Mouse (Mus musculus) midbrain, embryonic 13.5 days (tissue): Measurements from ENCODE around the gene Eif6. TPM values are rescaled to one million over a fixed set of nuclear protein-coding genes. Genes with fewer than 3 reads are reported as not detected.

Experiments
- ATAC-seq: fragments of 200-750 bp; cut with Nextera tagmentation; 2 replicates; pipeline ENCODE4 v1.8.0; 2017; ENCODE audit warnings: mild to moderate bottlenecking, moderate TSS enrichment, moderate library complexity
- H3K27ac ChIP-seq: fragments of 300-500 bp; sonication (generic); 2 replicates; pipeline ENCODE4 v1.5.1; 2015; ENCODE audit warnings: inconsistent platforms, mild to moderate bottlenecking, moderate library complexity
- H3K27me3 ChIP-seq: fragments of 300-500 bp; sonication (generic); 2 replicates; pipeline ENCODE4 v1.6.1; 2015; ENCODE audit warnings: mild to moderate bottlenecking, inconsistent platforms
- H3K36me3 ChIP-seq: fragments of 300-500 bp; sonication (generic); 2 replicates; pipeline ENCODE4 v1.6.1; 2015; ENCODE audit warnings: mild to moderate bottlenecking, inconsistent platforms
- H3K4me1 ChIP-seq: fragments of 300-500 bp; sonication (generic); replicated peaks from 2 replicates; pipeline ENCODE4 v1.6.1; 2015; ENCODE audit warnings: inconsistent platforms
- H3K4me2 ChIP-seq: fragments of 300-500 bp; sonication (generic); replicated peaks from 2 replicates; pipeline ENCODE4 v1.6.1; 2015; ENCODE audit warnings: moderate library complexity, mild to moderate bottlenecking, inconsistent platforms
- H3K4me3 ChIP-seq: fragments of 300-500 bp; sonication (generic); replicated peaks from 2 replicates; pipeline ENCODE4 v1.5.1; 2015; ENCODE audit warnings: mild to moderate bottlenecking, inconsistent platforms
- H3K9ac ChIP-seq: fragments of 300-500 bp; sonication (generic); replicated peaks from 2 replicates; pipeline ENCODE4 v1.6.1; 2015; ENCODE audit warnings: mild to moderate bottlenecking, inconsistent platforms
- H3K9me3 ChIP-seq: fragments of 300-500 bp; sonication (generic); 2 replicates; pipeline ENCODE4 v1.6.1; 2016; ENCODE audit warnings: mild to moderate bottlenecking, inconsistent platforms
- WGBS: fragments of 180-500 bp; shearing (Covaris S2); methylation state at CpG from one replicate; pipeline ENCODE4 v1.1.7; 2015; 5-methylcytosine and 5-hydroxymethylcytosine counted together
- polyA plus RNA-seq: library from polyadenylated mRNA; unstranded; fragments of >200 nt; fragmentation: Nextera tagmentation; extraction: Ambion mirVana; gene quantifications from 2 replicates; pipeline ENCODE4 v1.2.1, GENCODE M21; 2015

Gene Eif6
- polyA plus RNA-seq, 1 experiment from 2014 or later: 161 TPM

DNA sequence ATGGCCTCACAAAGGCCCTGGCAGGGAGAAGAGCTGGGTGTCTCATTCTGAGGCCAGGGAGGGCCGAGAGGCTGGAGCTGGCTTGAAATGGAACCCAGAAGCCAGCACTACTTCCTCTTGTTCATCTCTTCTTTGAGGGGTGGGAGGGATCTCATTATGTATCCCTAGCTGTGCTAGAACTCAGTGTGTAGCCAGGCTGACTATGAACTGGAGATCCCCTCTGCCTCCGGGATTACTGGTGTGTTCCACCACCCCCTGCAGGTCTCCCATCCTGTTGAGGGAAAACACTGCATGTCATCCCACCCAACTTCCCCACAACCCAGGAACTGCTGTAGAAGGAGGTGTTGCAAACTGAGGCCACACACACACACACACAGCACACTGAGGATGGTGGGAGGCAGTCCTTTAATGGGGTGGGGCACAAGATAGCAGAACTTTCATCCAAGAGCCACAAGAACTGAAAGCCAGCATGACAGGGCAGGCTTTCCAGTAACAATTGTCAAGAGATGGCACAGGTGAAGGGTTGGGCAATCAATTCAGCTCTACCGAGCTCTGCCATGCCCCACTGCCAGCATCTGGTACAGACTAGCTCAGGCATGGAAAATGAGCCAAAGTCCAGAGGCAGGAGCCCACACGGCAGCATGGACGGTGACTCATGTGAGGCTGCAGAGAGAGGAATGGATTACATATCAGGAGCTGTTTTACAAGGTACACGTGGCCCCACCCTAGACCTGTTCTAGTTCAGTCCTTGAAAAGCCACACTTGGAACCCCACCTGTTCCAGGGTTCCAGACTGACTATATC lies 7.1 kb downstream of the Eif6 start:
- peak overlapping the region; percentile 87 for H3K9ac ChIP-seq
- no peaks in the 10 kb centered on the region for H3K27me3 ChIP-seq
- H3K4me3 ChIP-seq: peak overlapping the region; percentile 53
- H3K4me2 ChIP-seq: peak overlapping the region; percentile 78
- 61% methylated on average over 6 of the region's 6 CpGs for WGBS
- peaks cover 58% of the 10 kb centered on the region for H3K36me3 ChIP-seq
- ATAC-seq: no peak; the same call in 1 of the 2 replicates
- no peaks in the 10 kb centered on the region for H3K9me3 ChIP-seq
- H3K27ac ChIP-seq: peak overlapping the region; percentile 72
- peaks cover 23% of the 10 kb centered on the region for H3K4me1 ChIP-seq

DNA sequence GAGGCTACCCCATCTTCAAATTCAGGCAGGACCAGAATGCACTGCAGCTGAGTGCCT lies 7.5 kb downstream of the Eif6 start, which contains the start of gene BC029722:
BC029722 (minus strand) TSS at position 35 of the 57 bp plus-strand sequence.
- H3K4me2 ChIP-seq: peak within 1 kb of the TSS; percentile 78
- H3K4me1 ChIP-seq: peaks cover 23% of the 10 kb centered on the region
- no peaks in the 10 kb centered on the region for H3K27me3 ChIP-seq
- peaks cover 60% of the 10 kb centered on the region for H3K36me3 ChIP-seq
- peak within 1 kb of the TSS; percentile 53 for H3K4me3 ChIP-seq
- H3K9ac ChIP-seq: peak within 1 kb of the TSS; percentile 87
- ATAC-seq: no peak
- no peaks in the 10 kb centered on the region for H3K9me3 ChIP-seq
- H3K27ac ChIP-seq: peak within 1 kb of the TSS; percentile 72

DNA sequence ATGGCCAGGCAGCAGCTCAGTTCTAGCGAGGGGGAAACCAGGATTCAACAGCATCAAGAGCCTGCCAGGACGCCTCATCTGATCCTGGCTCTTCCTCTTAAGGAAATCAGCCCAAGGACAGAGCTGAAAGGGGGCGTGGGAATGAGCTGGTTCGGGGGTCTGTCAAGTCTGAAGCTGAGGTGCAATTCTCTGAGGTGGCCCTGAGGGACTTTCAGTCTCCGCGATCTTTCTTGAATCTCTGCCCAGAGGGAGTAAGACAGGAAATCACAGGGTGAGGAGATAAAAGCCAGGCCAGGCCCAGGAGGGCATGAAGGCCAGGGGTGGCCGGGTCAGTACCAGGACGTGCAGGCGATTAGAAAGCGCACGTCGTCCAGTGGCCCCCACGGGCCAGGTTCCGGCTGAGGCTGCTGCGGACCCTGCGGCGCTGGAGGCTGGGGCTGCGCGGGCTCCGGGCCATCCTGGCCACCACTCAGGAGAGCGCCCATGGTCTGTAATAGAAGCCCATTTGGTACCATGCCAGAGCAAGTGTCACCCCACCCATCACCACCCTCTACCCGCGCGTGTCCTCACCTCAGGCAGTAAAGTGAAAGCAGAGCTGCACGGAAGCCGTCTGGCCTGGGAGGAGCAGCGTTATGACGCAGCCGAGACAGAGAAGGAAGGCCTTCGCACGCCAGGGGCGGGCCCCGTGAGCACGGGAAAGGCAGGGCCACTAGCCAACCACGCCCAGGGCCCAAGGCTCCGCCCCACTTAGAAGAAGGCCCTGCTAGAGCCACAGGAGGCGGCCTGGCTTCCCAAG lies 7.9 kb downstream of the Eif6 start:
- ATAC-seq: peak; percentile 94
- WGBS: 2% methylated on average over 37 of the region's 37 CpGs

DNA sequence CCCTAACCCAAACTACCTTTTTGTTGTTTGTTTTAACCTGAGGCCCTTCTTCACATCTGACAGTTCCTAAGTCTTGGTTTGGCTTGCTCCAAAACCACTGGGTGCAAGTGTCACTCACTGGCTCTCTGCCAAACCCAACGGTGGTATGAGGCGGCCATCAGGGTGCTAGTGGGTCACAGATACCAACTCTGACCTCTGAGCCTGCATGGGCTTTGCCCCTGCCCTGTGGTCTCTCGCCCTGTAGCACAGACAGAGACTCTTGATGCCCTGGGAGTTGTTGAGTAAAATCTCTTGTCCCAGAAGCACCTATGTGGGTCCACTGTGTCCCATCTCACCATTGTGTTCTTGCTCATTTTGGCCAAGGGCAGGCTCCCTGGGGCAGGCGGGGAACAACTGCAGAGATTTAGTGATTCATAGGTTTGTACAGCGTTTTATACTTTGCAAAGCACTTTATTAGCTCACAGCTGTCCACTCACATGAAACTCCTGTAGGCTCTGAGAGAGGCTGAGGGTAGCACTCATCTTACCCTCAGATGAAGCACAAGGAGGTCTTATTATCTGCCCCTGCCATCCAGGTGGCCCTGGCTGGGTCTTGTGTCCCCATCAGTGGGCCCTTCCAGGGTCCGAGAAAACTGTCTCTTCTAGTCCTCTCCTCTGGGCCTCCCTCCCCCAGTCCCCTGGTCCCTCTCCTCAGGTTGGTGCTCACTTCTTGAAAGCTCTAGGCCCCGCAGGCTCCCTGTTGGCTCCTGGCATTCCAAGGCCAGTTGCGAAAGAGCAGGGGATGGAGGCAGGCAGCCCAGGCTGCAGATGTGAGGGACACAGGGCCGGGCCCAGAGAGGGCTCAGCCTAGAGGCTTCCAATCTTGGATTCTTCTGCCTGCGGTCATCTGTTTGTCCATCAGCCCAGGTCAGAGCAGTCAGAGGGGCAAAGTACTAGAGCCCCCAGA lies 9.2 kb downstream of the Eif6 start:
- Histone ChIP-seq H3K4me1 (peaks cover 23% of the 10 kb centered on the region), H3K9me3 (no peaks in the 10 kb centered on the region), H3K9ac (peak overlapping the region; percentile 87), H3K36me3 (peaks cover 53% of the 10 kb centered on the region), H3K4me3 (no peak overlapping the region; the same call in 1 of the 2 replicates), H3K27ac (no peak overlapping the region), H3K27me3 (no peaks in the 10 kb centered on the region), H3K4me2 (peak overlapping the region; percentile 78)
- no peak for ATAC-seq
- WGBS: 78% methylated on average over 10 of the region's 10 CpGs

More for the DNA sequence above, 7.9 kb downstream of the Eif6 start:
- Histone ChIP-seq H3K9me3 (no peaks in the 10 kb centered on the region), H3K9ac (peak overlapping the region; percentile 87), H3K4me1 (peaks cover 23% of the 10 kb centered on the region), H3K36me3 (peaks cover 61% of the 10 kb centered on the region), H3K4me2 (peak overlapping the region; percentile 78), H3K27me3 (no peaks in the 10 kb centered on the region), H3K27ac (peak overlapping the region; percentile 72), H3K4me3 (peak overlapping the region; percentile 53)

DNA sequence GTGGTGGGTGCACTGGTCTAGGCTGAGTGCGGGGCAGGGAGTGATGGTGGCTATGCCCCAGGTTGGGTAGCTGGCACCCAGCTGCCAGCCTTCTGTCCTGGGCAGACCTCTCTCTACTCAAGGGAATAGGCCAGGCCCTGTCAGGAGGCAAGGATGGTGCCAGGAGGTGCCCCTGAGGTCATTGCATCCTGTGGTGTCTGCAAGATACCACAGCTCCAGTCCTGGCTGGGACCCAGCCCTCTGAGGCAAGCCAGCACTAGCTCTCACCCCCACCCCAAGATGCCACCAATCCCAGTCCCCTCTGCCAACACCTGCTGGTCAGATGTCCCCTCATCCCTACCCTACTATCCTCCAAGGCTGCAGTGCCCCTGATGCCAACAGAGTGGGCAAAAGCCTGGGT lies 10.5 kb downstream of the Eif6 start:
- no peak overlapping the region for H3K4me3 ChIP-seq
- H3K27ac ChIP-seq: no peak overlapping the region
- H3K4me2 ChIP-seq: no peak overlapping the region
- peaks cover 23% of the 10 kb centered on the region for H3K4me1 ChIP-seq
- H3K27me3 ChIP-seq: no peaks in the 10 kb centered on the region
- WGBS: 100% methylated on average over 1 of the region's 1 CpGs
- H3K9ac ChIP-seq: no peak overlapping the region
- H3K9me3 ChIP-seq: no peaks in the 10 kb centered on the region
- no peak for ATAC-seq
- peaks cover 48% of the 10 kb centered on the region for H3K36me3 ChIP-seq

DNA sequence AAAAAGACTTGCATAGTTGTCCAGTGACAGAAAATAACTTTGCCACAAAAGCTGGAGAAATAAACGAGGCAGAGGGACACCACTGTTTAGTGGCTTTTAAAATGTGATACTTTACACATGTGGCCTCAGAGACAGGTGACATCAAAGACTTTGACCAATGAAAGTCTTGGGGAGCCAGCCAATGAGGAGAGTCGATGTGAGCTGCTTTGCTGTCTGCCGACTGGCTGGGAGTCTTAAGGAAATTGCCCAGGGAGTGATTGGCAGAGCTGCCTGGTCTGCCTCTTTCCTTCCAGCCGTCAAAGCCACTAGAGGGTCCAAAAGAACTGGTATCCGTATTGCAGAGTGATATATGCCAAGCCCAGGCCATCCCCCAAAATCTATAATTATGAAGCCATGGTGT lies 11.9 kb downstream of the Eif6 start:
- no peak for ATAC-seq
- Histone ChIP-seq H3K27ac (no peak overlapping the region), H3K9ac (no peak overlapping the region), H3K9me3 (no peaks in the 10 kb centered on the region), H3K4me1 (peaks cover 23% of the 10 kb centered on the region), H3K27me3 (no peaks in the 10 kb centered on the region), H3K4me3 (no peak overlapping the region), H3K4me2 (no peak overlapping the region), H3K36me3 (peaks cover 49% of the 10 kb centered on the region)
- WGBS: 42% methylated on average over 5 of the region's 5 CpGs

DNA sequence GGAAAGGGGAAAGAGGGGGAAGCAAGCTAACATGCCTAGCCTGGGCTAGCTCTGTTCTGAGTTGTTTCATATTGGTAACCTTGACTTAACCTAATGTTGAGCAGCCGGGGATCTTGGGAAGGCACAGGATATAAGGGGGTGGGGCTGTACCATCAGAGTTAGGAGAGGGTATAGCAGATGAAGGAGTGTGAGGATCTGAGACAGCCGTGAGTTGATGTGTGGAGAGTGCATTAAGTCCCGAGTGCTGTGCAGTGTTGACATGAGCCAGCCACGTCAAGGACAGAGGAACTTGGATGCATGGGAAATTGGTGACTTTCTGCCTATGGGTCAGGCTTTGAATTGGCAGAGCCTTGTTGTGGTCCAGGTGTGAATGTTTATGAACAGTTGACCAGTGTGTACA lies 14.1 kb downstream of the Eif6 start:
- no peak overlapping the region for H3K4me2 ChIP-seq
- H3K9me3 ChIP-seq: no peaks in the 10 kb centered on the region
- H3K27me3 ChIP-seq: no peaks in the 10 kb centered on the region
- WGBS: 81% methylated on average over 4 of the region's 4 CpGs
- H3K9ac ChIP-seq: no peak overlapping the region
- no peak for ATAC-seq
- H3K4me3 ChIP-seq: no peak overlapping the region
- H3K27ac ChIP-seq: no peak overlapping the region
- H3K4me1 ChIP-seq: peaks cover 2% of the 10 kb centered on the region
- H3K36me3 ChIP-seq: peaks cover 50% of the 10 kb centered on the region

DNA sequence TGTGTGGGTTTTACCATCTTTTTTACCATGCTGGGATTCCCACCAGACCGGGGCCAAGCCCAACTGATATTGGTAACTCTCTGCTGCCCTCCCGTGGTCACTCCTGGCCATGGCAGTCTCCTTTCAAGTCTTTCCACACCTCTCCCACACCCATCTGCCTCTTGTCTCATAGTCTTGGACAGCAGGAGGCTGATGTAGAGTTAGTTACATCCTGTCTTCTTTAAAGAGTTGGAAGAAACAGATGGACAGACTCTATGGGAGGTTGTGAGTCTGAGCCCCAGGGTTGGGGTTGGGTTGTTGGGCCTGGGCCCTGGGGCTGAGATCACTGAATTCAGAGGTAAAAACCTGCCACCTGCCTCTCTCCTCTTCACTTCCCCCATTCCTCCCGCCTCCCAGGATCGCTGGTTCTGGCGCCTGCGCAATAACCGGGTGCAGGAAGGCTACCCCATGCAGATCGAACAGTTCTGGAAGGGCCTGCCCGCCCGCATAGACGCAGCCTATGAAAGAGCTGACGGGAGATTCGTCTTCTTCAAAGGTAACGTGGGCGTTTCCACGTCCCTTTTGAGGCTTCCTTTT lies 14.8 kb downstream of the Eif6 start:
- WGBS: 41% methylated on average over 16 of the region's 16 CpGs
- no peaks in the 10 kb centered on the region for H3K4me1 ChIP-seq
- no peaks in the 10 kb centered on the region for H3K27me3 ChIP-seq
- H3K27ac ChIP-seq: no peak overlapping the region
- H3K36me3 ChIP-seq: peaks cover 50% of the 10 kb centered on the region
- no peaks in the 10 kb centered on the region for H3K9me3 ChIP-seq
- no peak overlapping the region for H3K4me2 ChIP-seq
- no peak overlapping the region for H3K9ac ChIP-seq
- H3K4me3 ChIP-seq: no peak overlapping the region
- no peak for ATAC-seq

DNA sequence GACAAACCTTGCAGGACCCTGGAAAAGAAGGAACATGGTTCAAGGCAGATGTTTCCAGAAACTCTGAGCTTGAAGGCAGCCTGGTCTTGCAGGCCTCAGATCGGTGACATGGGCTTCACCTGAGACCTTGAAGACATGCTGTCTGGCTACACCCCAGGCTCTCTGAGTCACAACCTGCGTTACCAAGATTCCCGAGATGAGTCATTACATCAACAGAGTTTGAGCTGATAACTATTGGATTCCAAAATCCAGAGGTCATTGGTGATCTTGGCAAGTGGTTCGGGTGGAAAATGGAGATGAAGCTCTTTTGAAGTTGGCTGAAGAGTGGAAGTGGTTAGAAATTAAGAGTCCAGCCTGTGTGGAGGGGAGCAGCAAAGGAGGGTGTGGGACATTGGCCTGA lies 17.1 kb downstream of the Eif6 start:
- Histone ChIP-seq H3K36me3 (peaks cover 33% of the 10 kb centered on the region), H3K27me3 (no peaks in the 10 kb centered on the region), H3K4me2 (no peak overlapping the region), H3K9me3 (no peaks in the 10 kb centered on the region), H3K9ac (no peak overlapping the region), H3K4me1 (no peaks in the 10 kb centered on the region), H3K4me3 (no peak overlapping the region), H3K27ac (no peak overlapping the region)
- WGBS: 92% methylated on average over 4 of the region's 4 CpGs
- no peak for ATAC-seq

DNA sequence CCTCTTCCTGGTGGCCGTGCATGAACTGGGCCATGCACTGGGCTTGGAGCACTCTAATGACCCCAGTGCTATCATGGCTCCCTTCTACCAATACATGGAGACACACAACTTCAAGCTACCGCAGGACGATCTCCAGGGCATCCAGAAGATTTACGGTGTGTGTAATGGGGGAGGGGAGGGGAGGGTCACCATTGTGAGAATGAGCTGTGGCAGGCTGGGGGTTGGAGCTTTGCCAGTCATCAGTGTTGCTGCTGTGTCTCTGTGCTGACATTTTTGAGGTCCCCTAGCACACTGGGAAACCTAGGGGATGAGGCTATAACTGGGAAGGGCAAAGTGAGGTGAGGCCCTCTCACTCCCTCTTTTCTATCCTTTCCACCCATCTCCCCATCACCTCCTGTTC lies 19.3 kb downstream of the Eif6 start:
- no peak overlapping the region for H3K27ac ChIP-seq
- H3K36me3 ChIP-seq: peaks cover 32% of the 10 kb centered on the region
- no peak overlapping the region for H3K4me2 ChIP-seq
- no peaks in the 10 kb centered on the region for H3K27me3 ChIP-seq
- no peaks in the 10 kb centered on the region for H3K4me1 ChIP-seq
- no peak for ATAC-seq
- H3K9me3 ChIP-seq: no peaks in the 10 kb centered on the region
- no peak overlapping the region for H3K4me3 ChIP-seq
- no peak overlapping the region for H3K9ac ChIP-seq
- 85% methylated on average over 4 of the region's 4 CpGs for WGBS

DNA sequence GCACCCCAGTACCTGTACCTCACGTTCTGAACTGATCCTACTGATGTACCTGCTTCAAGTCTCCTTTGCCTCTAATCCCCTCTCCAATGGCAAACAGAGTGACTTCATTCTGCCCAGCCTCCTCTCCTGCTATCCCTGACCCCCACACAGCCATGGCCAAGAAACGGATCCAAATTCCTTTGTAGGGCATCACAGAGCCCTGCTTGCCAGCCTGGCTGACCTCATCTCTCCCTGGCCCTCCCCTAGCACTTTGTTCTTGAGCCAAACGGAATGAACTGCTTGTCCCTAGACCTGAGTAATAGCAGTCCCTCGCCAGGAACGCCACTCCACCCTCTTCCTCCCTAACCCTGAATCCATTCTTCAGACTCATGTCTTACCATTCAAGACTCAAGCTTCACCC lies 20.2 kb downstream of the Eif6 start:
- ATAC-seq: no peak
- Histone ChIP-seq H3K9ac (no peak overlapping the region), H3K4me3 (no peak overlapping the region), H3K27ac (no peak overlapping the region), H3K36me3 (peaks cover 35% of the 10 kb centered on the region), H3K9me3 (no peaks in the 10 kb centered on the region), H3K4me2 (no peak overlapping the region), H3K27me3 (no peaks in the 10 kb centered on the region), H3K4me1 (no peaks in the 10 kb centered on the region)
- WGBS: 75% methylated on average over 5 of the region's 5 CpGs

DNA sequence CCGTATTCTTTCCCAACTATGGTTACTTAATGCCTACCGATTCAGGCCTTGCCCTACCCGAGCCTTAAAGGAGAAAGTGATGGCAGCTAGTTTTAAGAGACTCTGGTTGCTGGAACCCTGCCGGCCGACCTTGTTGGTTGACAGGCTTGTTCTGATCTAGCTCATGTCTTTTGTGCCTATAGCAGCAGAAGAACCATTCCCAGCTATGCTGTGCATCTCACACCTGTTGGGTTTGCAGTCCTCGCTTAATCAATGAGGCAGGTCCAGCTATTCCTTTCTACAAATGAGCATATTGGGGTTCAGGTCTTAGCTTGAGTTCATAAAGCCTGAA lies 20.8 kb downstream of the Eif6 start:
- no peak overlapping the region for H3K4me3 ChIP-seq
- no peak overlapping the region for H3K27ac ChIP-seq
- H3K36me3 ChIP-seq: peaks cover 38% of the 10 kb centered on the region
- H3K9ac ChIP-seq: no peak overlapping the region
- no peaks in the 10 kb centered on the region for H3K4me1 ChIP-seq
- no peak overlapping the region for H3K4me2 ChIP-seq
- no peaks in the 10 kb centered on the region for H3K27me3 ChIP-seq
- WGBS: 84% methylated on average over 6 of the region's 6 CpGs
- ATAC-seq: no peak
- no peaks in the 10 kb centered on the region for H3K9me3 ChIP-seq
